In the genomic region with DNA sequence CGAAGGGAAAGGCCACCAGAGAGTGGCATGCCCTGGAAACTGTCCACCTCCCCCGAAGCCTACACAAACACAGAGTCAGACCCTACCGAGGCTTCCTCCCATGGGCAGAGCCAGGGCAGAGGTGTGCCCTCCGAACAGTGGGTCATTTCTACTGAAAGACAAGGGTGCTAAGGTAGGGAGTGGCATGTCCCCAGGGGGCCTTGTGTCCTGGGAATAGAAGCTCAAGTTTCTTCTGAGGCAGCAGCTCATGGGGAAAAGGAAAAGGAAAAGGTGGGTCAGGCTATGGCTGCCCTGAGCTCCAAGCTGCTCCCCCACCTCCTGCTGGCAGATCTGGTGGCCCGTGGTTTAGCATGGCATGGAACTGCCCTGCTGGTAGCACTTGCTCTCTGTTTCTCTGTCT, we compare ENCODE assay signal across 24 mouse cellular contexts.
A peak's percentile ranks its signal among the peaks of the same experiment; 100 is the strongest.
DNase-seq lines count a peak whose midpoint lies in the region; ATAC-seq and TF ChIP-seq lines count a peak whose summit lies in the region.
"Had no signal": no experiment of that assay in that cellular context is flagged by ENCODE, and none has a peak within 500 bp of the region (broad histone marks: within the 10 kb centered on the region; RNA-seq: fewer than 3 reads in every experiment).

No protein-coding gene starts in this region.

- ATAC-seq in neural tube, embryonic 15.5 days (ENCODE audit: low FRiP score) = no peak
- ATAC-seq: forebrain, postnatal 0 days; hindbrain, embryonic 16.5 days; liver, embryonic 12.5 days; midbrain, embryonic 13.5 days had no signal

- no peak overlapping the region for H3K4me2 ChIP-seq in neural tube, embryonic 15.5 days
- H3K4me2 ChIP-seq: embryonic facial prominence, embryonic 15.5 days; forebrain, embryonic 12.5 days; liver, embryonic 12.5 days; midbrain, embryonic 13.5 days had no signal

- no peak for TF ChIP-seq CTCF in kidney, adult 2 months (conservative IDR thresholded peaks at IDR 0.05; ENCODE audit: insufficient read depth, insufficient read length, low read depth, low read length)

- no peak overlapping the region for H3K9ac ChIP-seq in neural tube, embryonic 15.5 days (replicated peaks)
- H3K9ac ChIP-seq: embryonic facial prominence, embryonic 15.5 days; forebrain, embryonic 12.5 days; forebrain, postnatal 0 days; liver, embryonic 12.5 days; midbrain, embryonic 13.5 days had no signal

- no peak for TF ChIP-seq POLR2A in kidney, adult 2 months (IDR thresholded peaks at IDR 0.05; ENCODE audit: low read depth, low read length)

- no peaks in the 10 kb centered on the region for H3K27me3 ChIP-seq in kidney, adult 2 months (replicated peaks; ENCODE audit: control insufficient read depth, insufficient read depth, low read length)
- H3K27me3 ChIP-seq in neural tube, embryonic 15.5 days (replicated peaks) = no peaks in the 10 kb centered on the region
- no peaks in the 10 kb centered on the region for H3K27me3 ChIP-seq in limb, embryonic 10.5 days (ENCODE audit: low read depth, poor library complexity, severe bottlenecking)
- H3K27me3 ChIP-seq: embryonic facial prominence, embryonic 15.5 days; liver, embryonic 12.5 days; midbrain, embryonic 13.5 days had no signal

- 55% methylated on average over 5 of the region's 5 CpGs for WGBS in kidney, adult 2 months
- WGBS in neural tube, embryonic 15.5 days = 77% methylated on average over 5 of the region's 5 CpGs
- WGBS in limb, embryonic 10.5 days = 75% methylated on average over 5 of the region's 5 CpGs

- H3K4me3 ChIP-seq in kidney, adult 2 months (ENCODE audit: insufficient read depth, low read depth, low read length) = no peak overlapping the region
- no peak overlapping the region for H3K4me3 ChIP-seq in neural tube, embryonic 15.5 days (replicated peaks)
- H3K4me3 ChIP-seq in limb, embryonic 10.5 days = no peak overlapping the region
- H3K4me3 ChIP-seq: embryonic facial prominence, embryonic 15.5 days; forebrain, embryonic 12.5 days; liver, embryonic 12.5 days; midbrain, embryonic 13.5 days had no signal

- H3K27ac ChIP-seq in kidney, adult 2 months (ENCODE audit: insufficient read depth, low read depth, low read length) = 0 out of 2 replicates have a peak overlapping the region, but pooled peaks have one; percentile 58
- H3K27ac ChIP-seq in neural tube, embryonic 15.5 days (replicated peaks) = 0 out of 2 replicates have a peak overlapping the region, but pooled peaks have one; percentile 23
- peak overlapping the region; percentile 44; the same call in 1 of the 2 replicates for H3K27ac ChIP-seq in limb, embryonic 10.5 days
- H3K27ac ChIP-seq: embryonic facial prominence, embryonic 15.5 days; forebrain, embryonic 12.5 days; kidney, postnatal 0 days; liver, embryonic 12.5 days; midbrain, embryonic 13.5 days had no signal

- H3K36me3 ChIP-seq in kidney, adult 2 months (ENCODE audit: control insufficient read depth, insufficient read depth, low read length) = no peaks in the 10 kb centered on the region; the same call in 1 of the 2 replicates
- no peaks in the 10 kb centered on the region for H3K36me3 ChIP-seq in neural tube, embryonic 15.5 days
- peaks cover 19% of the 10 kb centered on the region for H3K36me3 ChIP-seq in limb, embryonic 10.5 days
- H3K36me3 ChIP-seq: midbrain, embryonic 13.5 days had no signal

- DNase-seq in kidney, adult 2 months = no peak
- DNase-seq in kidney, postnatal 14 days = no peak
- no peak for DNase-seq in neural tube, embryonic 10.5 days (ENCODE audit: extremely low spot score, low spot score)
- no peak for DNase-seq in limb, embryonic 10.5 days (ENCODE audit: low spot score)
- DNase-seq in cerebellum, postnatal 14 days = no peak
- DNase-seq: adrenal gland, postnatal 14 days; B cell, adult 2 months; cerebellum, adult 18-20 months; cerebellum, postnatal 10 days; forebrain, postnatal 0 days; gastrocnemius, postnatal 14 days; heart, postnatal 14 days; kidney, adult 8-10 months; layer of hippocampus, adult 9-11 months; lung, postnatal 14 days; retina, postnatal 1 day; right cerebral cortex, postnatal 14 days had no signal

- H3K9me3 ChIP-seq in neural tube, embryonic 15.5 days (replicated peaks) = no peaks in the 10 kb centered on the region
- no peaks in the 10 kb centered on the region for H3K9me3 ChIP-seq in limb, embryonic 10.5 days (replicated peaks)
- H3K9me3 ChIP-seq: embryonic facial prominence, embryonic 15.5 days; forebrain, embryonic 12.5 days; liver, embryonic 12.5 days; midbrain, embryonic 13.5 days had no signal

- H3K4me1 ChIP-seq in kidney, adult 2 months (ENCODE audit: control insufficient read depth, insufficient read depth, low read length) = peaks cover 18% of the 10 kb centered on the region
- peaks cover 29% of the 10 kb centered on the region for H3K4me1 ChIP-seq in neural tube, embryonic 15.5 days
- peaks cover 51% of the 10 kb centered on the region for H3K4me1 ChIP-seq in limb, embryonic 10.5 days
